Mouse (Mus musculus): ENCODE data around the gene Prpf6. TPM values are rescaled to one million over a fixed set of nuclear protein-coding genes. Genes with fewer than 3 reads are reported as not detected.
A peak's percentile ranks its signal among the peaks of the same experiment; 100 is the strongest.

Prpf6 gene
- total RNA-seq, 2 experiments from 2014 or later, result 36.0 to 38.3 TPM

GRCm38 (mm10) chr2:181593042-181593421 lies 1.4 kb downstream of the Prpf6 start:
- intact Hi-C loops (cut with DNase I), result no loop called here
- no peak for DNase-seq

- DNase-seq, result no peak
- intact Hi-C loops (cut with DNase I), result no loop called here
Observed at GRCm38 (mm10) chr2:181593937-181594336, 2.3 kb downstream of the Prpf6 start.

- intact Hi-C loops (cut with DNase I), result loop anchor here (5.0 kb wide), 1 partner anchor 408 kb away; the partner anchor contains the start of gene Ppdpf
- no peak for DNase-seq
Observed at GRCm38 (mm10) chr2:181594946-181595696, 3.5 kb downstream of the Prpf6 start.

- intact Hi-C loops (cut with DNase I), result loop anchor here (5.0 kb wide), 1 partner anchor 409 kb away; the partner anchor contains the start of gene Ppdpf
Observed at GRCm38 (mm10) chr2:181596221-181596960, 4.7 kb downstream of the Prpf6 start.

GRCm38 (mm10) chr2:181597378-181598061 lies 5.9 kb downstream of the Prpf6 start:
- intact Hi-C loops (cut with DNase I), result loop anchor here (5.0 kb wide), 1 partner anchor 410 kb away; the partner anchor contains the start of gene Ppdpf
- DNase-seq, result no peak

More at GRCm38 (mm10) chr2:181596221-181596960, 4.7 kb downstream of the Prpf6 start:
- no peak for DNase-seq

- peak; percentile 55 to 57 for DNase-seq
- intact Hi-C loops (cut with DNase I), result loop anchor here (5.0 kb wide), 1 partner anchor 411 kb away; the partner anchor contains the start of gene Ppdpf
Observed at GRCm38 (mm10) chr2:181598454-181599351, 7.0 kb downstream of the Prpf6 start, which contains the start of gene Samd10. Gene Samd10, minus strand, starts transcription at chr2:181599212.

GRCm38 (mm10) chr2:181600226-181600758 lies 8.6 kb downstream of the Prpf6 start:
- DNase-seq, result no peak
- intact Hi-C loops (cut with DNase I), result no loop called here

GRCm38 (mm10) chr2:181600828-181601750 lies 9.4 kb downstream of the Prpf6 start:
- DNase-seq, result peak; percentile 94 to 95
- intact Hi-C loops (cut with DNase I), result no loop called here

- no peak for DNase-seq
- intact Hi-C loops (cut with DNase I), result no loop called here
Observed at GRCm38 (mm10) chr2:181601751-181602145, 10.1 kb downstream of the Prpf6 start.

GRCm38 (mm10) chr2:181602367-181602766 lies 10.7 kb downstream of the Prpf6 start:
- intact Hi-C loops (cut with DNase I), result no loop called here
- DNase-seq, result no peak

- intact Hi-C loops (cut with DNase I), result no loop called here
- DNase-seq, result no peak
Observed at GRCm38 (mm10) chr2:181618761-181619495, 27.3 kb downstream of the Prpf6 start.

- DNase-seq, result peak in 1 of 2 experiments; percentile 15
- intact Hi-C loops (cut with DNase I), result loop anchor here (2.0 kb wide), 1 partner anchor 35 kb away; no protein-coding TSS in a partner anchor
Observed at GRCm38 (mm10) chr2:181623401-181623800, 31.7 kb downstream of the Prpf6 start.

- no peak for DNase-seq
- intact Hi-C loops (cut with DNase I), result no loop called here
Observed at GRCm38 (mm10) chr2:181628471-181628870, 36.8 kb downstream of the Prpf6 start.

GRCm38 (mm10) chr2:181632624-181633023 lies 41.0 kb downstream of the Prpf6 start:
- intact Hi-C loops (cut with DNase I), result no loop called here
- DNase-seq, result no peak

- DNase-seq, result no peak
- intact Hi-C loops (cut with DNase I), result no loop called here
Observed at GRCm38 (mm10) chr2:181635865-181636264, 44.2 kb downstream of the Prpf6 start.

GRCm38 (mm10) chr2:181644361-181644760 lies 52.7 kb downstream of the Prpf6 start:
- intact Hi-C loops (cut with DNase I), result loop anchor here (1.0 to 10.0 kb wide), 3 partner anchors 14 to 220 kb away; partner anchors contain the start of gene Polr3k

GRCm38 (mm10) chr2:181645666-181646065 lies 54.0 kb downstream of the Prpf6 start:
- DNase-seq, result no peak
- intact Hi-C loops (cut with DNase I), result loop anchor here (2.0 to 10.0 kb wide), 2 partner anchors 13 to 219 kb away; partner anchors contain the start of gene Polr3k

More at GRCm38 (mm10) chr2:181644361-181644760, 52.7 kb downstream of the Prpf6 start:
- peak in 1 of 2 experiments; percentile 46 for DNase-seq

Measured in heart, postnatal 36 days (tissue).